Mouse (Mus musculus) C2C12 (cell line): ENCODE results near the gene Zfp524.

Experiments used
- CEBPB ChIP-seq: IDR thresholded peaks from one replicate; pipeline ENCODE4 v1.6.1; 2011; ENCODE audit warnings: low read depth, mild to moderate bottlenecking, control low read depth, moderate library complexity
- CTCF ChIP-seq: IDR thresholded peaks from one replicate; pipeline ENCODE4 v1.5.1; 2011; ENCODE audit not compliant: control insufficient read depth, insufficient read depth, insufficient read length
- FOSL1 ChIP-seq: IDR thresholded peaks from one replicate; pipeline ENCODE4 v1.8.0; 2011; ENCODE audit warnings: mild to moderate bottlenecking, low read length; ENCODE audit not compliant: poor library complexity, insufficient read depth, severe bottlenecking
- MAX ChIP-seq: IDR thresholded peaks from one replicate; pipeline ENCODE4 v1.6.1; 2011; ENCODE audit warnings: mild to moderate bottlenecking, control low read depth
- MYOG ChIP-seq: IDR thresholded peaks from one replicate; pipeline ENCODE4 v1.6.1; 2011; ENCODE audit not compliant: control insufficient read depth, insufficient read length; ENCODE audit errors: extremely low read depth
- USF1 ChIP-seq: IDR thresholded peaks from one replicate; pipeline ENCODE4 v1.6.1; 2011; ENCODE audit warnings: low read depth, mild to moderate bottlenecking, control low read depth, moderate library complexity

- TF ChIP-seq CTCF (no peak), MAX (no peak), MYOG (no peak), FOSL1 (no peak), CEBPB (no peak), USF1 (no peak)
Measured at GRCm38 (mm10) chr7:5037026-5037425, 22.8 kb downstream of the Zfp524 start.
